Mouse (Mus musculus) brain, embryonic 14.5 days (tissue): ENCODE measurements around the gene Mfsd14a. TPM values are rescaled to one million over a fixed set of nuclear protein-coding genes. Genes with fewer than 3 reads are reported as not detected.

Experiments
- polyA plus RNA-seq: library from polyadenylated mRNA; depleted of rRNA; stranded (reverse); fragments of >200 nt; gene quantifications from 2 replicates; pipeline ENCODE4 v1.2.3, GENCODE M21; 2012; rRNA removed

The Mfsd14a gene
- polyA plus RNA-seq, 1 experiment: 38.8 TPM

Other genes starting within 250 kb of the Mfsd14a start
- 6.5 and 8.5 TPM in 2 replicates for gene Cdc14a, start 238.6 kb downstream of the Mfsd14a start, polyA plus RNA-seq
- 88.2 and 90.0 TPM in 2 replicates for gene Rtca, start 154.5 kb downstream of the Mfsd14a start, polyA plus RNA-seq
- gene Dbt, start 149.6 kb downstream of the Mfsd14a start, polyA plus RNA-seq: 11.2 TPM in 2 replicates
- gene Lrrc39, start 99.7 kb downstream of the Mfsd14a start, polyA plus RNA-seq: 0.08 and 0.10 TPM in 2 replicates
- gene Sass6, start 67.7 kb downstream of the Mfsd14a start, polyA plus RNA-seq: 10.4 and 10.7 TPM in 2 replicates
- 25.3 and 27.2 TPM in 2 replicates for gene Trmt13, start 48.1 kb downstream of the Mfsd14a start, polyA plus RNA-seq
- not detected in 2 replicates for gene Gm43191, start 18.6 kb upstream of the Mfsd14a start, polyA plus RNA-seq
- 10.0 and 10.4 TPM in 2 replicates for gene Slc35a3, start 50.2 kb upstream of the Mfsd14a start, polyA plus RNA-seq
- gene Agl, start 145.5 kb upstream of the Mfsd14a start, polyA plus RNA-seq: 11.4 and 18.0 TPM in 2 replicates
- gene Frrs1, start 196.8 kb upstream of the Mfsd14a start, polyA plus RNA-seq: 2.9 and 4.0 TPM in 2 replicates